Mouse (Mus musculus) embryo, embryonic 10.5 days (tissue): ENCODE measurements around the gene Hist2h2be.
"Not testable (repeated sequence)": the region's sequence is repeated elsewhere in the genome, so short reads cannot be mapped to it uniquely, and the experiment has no call there.

ENCODE experiments used
- DNase-seq: peaks from one replicate; pipeline ENCODE4 v3.0.0-alpha.2; 2015; ENCODE audit warnings: low spot score

Gene Hist2h2be

DNA sequence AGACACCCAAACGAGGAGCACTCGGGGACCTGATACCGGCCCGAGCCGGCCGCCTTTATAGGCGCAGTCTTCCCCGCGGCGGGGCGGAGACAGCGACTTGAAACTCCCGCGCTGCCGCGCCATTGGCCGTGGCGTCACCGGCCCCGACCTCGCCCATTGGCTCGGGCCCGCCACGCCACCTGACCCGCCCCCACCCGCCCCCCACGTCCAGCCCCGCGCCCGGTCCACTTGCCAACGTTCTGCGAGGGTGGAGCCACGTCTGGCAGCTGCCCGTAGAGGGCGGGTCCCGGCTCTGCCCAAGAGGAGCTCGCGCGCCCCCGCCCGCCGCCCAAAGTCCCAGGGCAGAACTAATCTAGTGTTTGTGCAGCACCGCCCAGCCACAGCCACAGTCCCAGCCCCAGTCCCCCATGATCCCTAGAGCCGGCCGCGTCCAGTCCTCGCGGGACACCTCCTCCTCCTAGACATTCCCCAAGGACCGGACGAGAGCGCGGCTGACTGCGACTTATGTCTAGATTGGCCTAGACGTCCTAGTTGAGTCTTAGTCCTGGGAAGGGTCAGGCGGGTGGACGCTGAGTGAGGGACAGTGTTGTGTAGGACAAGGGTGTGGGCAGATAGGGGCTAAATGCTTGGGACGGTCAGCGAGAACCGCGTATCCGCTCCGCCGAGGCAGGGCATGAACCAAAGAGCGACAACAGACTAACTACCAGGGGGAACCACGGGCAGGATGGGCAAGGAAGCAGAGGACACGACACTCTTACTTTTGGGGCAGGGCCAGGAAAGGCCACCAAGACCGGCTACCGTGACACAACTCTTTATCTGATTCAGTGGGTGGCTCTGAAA lies 18.3 kb downstream of the Hist2h2be start, which contains the start of gene Hist2h3c2:
TSS of gene Hist2h3c2 (minus strand) at position 174 of the 840 bp plus-strand sequence.
- DNase-seq, result not testable (repeated sequence)

DNA sequence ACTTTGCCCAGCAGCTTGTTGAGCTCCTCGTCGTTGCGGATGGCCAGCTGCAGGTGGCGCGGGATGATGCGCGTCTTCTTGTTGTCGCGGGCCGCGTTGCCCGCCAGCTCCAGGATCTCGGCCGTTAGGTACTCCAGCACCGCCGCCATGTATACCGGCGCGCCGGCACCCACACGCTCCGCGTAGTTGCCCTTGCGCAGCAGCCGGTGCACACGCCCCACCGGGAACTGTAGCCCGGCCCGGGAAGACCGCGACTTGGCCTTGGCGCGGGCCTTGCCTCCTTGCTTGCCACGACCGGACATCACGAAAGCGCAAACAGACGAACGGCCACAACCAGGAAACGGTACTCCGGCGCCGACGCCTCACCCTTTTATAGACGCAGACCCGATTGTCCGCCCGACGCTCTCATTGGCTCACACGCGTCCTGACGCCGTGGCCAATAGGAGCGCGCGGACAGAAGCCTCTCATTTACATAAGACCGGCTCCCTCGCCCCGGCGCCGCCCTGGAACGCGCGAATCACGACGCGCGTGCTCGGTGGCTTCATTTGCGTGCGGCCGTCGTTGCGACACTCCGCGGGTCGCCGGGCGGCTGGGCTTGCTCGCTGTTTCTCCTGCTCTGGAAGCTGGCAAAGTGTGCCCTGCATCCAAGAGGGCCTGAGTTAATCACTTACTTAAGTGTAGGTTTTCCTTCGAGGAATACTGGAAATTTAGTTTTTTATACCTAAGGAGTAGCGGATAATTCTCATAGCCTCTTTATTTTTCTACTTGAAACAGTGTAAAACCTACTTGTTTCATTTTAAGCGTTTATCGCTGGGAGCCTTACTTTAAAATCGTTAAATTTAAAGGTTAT lies 19.3 kb downstream of the Hist2h2be start, which contains the start of gene Hist2h2aa2:
TSS of gene Hist2h2aa2 (minus strand) at position 328 of the 850 bp plus-strand sequence.
- DNase-seq, result peak; percentile 76

DNA sequence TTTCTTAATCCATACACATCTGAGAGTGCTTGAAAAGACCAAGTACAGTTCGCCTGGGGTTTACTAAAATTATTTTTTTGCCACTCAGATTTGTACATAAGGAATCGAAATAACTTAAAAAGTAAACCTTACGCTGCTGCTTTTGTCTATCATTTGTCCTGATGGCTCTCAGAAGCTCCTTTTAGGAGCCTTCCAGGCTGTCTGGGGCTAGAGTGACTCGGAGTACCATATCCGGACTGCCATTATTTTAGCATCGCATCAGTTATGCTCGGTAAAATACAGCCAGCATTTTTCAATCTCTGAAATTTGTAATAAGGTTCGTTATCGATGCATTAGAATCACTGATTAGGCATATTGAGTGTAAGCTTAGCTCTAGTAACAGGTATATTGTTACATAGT lies 19.9 kb downstream of the Hist2h2be start:
- DNase-seq, result no peak

DNA sequence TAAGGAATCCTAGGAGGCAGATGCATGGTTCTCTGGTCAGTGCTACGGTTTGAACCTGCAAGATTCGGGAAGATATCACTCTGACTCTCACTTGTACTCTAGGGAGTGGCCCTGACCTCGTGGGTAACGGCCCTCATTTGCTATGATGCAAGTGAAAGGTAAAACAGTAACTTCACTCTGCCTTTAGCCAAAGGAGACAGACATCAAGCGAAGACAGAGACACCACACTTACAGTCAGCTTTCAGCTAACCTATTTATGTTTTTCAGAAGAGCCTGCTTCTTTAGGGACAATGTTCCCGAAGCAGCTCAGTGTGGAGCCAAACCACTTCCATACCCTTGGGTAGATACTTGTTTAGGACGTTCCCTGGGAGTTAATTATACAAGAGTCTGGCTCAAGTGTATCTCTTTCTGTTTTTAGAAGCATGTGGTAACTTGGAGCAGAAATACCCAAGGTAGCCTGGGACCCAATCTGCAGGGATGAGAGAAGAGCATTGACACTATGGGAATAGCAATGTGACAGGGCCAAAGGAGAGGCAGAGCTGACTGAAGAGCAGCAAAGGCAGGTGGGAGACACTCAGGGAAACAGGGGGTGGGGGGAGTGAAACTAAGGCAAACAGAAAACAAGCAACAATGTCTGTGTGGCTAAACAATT lies 23.1 kb downstream of the Hist2h2be start:
- DNase-seq, result no peak

DNA sequence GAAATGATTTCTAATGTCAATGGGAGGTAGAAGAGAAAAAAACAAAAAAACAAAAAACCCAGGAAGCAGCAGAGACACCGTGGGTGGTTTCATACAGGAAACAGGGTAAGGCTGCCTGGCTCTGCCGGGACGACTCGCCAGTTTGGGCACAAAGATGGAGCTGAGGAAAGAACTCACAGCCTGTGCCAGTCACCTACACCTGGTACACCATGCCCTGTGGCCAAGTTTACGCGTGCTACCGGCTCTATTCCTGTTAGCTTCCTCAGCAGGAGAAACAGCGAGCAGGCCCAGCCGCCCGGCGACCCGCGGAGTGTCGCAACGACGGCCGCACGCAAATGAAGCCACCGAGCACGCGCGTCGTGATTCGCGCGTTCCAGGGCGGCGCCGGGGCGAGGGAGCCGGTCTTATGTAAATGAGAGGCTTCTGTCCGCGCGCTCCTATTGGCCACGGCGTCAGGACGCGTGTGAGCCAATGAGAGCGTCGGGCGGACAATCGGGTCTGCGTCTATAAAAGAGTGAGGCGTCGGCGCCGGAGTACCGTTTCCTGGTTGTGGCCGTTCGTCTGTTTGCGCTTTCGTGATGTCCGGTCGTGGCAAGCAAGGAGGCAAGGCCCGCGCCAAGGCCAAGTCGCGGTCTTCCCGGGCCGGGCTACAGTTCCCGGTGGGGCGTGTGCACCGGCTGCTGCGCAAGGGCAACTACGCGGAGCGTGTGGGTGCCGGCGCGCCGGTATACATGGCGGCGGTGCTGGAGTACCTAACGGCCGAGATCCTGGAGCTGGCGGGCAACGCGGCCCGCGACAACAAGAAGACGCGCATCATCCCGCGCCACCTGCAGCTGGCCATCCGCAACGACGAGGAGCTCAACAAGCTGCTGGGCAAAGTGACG lies 24.3 kb downstream of the Hist2h2be start, which contains the start of gene Hist2h2aa1:
TSS of gene Hist2h2aa1 (plus strand) at position 495 of the 884 bp plus-strand sequence.
- DNase-seq, result peak; percentile 75

DNA sequence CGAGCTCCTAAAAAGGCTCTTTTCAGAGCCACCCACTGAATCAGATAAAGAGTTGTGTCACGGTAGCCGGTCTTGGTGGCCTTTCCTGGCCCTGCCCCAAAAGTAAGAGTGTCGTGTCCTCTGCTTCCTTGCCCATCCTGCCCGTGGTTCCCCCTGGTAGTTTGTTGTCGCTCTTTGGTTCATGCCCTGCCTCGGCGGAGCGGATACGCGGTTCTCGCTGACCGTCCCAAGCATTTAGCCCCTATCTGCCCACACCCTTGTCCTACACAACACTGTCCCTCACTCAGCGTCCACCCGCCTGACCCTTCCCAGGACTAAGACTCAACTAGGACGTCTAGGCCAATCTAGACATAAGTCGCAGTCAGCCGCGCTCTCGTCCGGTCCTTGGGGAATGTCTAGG lies 25.1 kb downstream of the Hist2h2be start:
- DNase-seq, result not testable (repeated sequence)

DNA sequence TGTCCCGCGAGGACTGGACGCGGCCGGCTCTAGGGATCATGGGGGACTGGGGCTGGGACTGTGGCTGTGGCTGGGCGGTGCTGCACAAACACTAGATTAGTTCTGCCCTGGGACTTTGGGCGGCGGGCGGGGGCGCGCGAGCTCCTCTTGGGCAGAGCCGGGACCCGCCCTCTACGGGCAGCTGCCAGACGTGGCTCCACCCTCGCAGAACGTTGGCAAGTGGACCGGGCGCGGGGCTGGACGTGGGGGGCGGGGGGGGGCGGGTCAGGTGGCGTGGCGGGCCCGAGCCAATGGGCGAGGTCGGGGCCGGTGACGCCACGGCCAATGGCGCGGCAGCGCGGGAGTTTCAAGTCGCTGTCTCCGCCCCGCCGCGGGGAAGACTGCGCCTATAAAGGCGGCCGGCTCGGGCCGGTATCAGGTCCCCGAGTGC lies 25.5 kb downstream of the Hist2h2be start, which contains the start of gene Hist2h3c1:
TSS of gene Hist2h3c1 (plus strand) at position 259 of the 430 bp plus-strand sequence.
- not testable (repeated sequence) for DNase-seq

DNA sequence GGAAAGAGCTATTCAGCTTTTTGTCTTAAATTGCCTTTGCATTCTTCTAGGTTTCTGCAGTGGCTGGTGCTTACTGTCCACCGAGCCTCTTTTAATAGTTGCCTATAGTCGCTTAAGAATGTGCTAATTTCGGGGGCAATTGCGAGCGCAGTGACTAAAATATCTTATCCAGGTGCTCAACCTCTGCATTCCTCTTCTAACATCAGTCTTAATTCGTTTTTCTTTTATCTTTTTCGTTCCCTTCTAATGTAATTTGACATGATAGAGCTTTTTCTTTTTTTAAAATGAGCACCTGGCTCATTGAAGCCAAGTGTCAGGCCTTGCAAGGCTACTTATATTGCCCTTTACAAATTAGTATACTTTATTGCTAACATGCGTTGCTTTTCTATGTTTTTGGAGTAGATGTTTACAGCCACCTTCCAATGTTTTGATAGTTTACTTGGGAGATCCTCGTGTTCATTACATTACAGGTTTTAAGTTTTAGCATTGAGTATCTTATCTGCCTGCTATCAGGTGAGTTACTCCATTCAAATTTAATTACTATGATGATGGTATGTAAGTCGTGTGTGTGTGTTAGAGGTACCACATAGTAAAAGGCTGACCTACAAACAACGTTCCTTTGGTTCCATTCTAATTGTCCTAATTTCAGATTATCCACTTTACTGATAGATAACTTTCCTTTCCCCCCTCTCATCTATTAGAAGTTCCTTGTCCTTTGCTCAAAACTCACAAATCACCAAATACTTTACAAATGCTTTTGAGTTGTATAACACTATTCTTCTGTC lies 26.6 kb downstream of the Hist2h2be start:
- peak; percentile 68 for DNase-seq

DNA sequence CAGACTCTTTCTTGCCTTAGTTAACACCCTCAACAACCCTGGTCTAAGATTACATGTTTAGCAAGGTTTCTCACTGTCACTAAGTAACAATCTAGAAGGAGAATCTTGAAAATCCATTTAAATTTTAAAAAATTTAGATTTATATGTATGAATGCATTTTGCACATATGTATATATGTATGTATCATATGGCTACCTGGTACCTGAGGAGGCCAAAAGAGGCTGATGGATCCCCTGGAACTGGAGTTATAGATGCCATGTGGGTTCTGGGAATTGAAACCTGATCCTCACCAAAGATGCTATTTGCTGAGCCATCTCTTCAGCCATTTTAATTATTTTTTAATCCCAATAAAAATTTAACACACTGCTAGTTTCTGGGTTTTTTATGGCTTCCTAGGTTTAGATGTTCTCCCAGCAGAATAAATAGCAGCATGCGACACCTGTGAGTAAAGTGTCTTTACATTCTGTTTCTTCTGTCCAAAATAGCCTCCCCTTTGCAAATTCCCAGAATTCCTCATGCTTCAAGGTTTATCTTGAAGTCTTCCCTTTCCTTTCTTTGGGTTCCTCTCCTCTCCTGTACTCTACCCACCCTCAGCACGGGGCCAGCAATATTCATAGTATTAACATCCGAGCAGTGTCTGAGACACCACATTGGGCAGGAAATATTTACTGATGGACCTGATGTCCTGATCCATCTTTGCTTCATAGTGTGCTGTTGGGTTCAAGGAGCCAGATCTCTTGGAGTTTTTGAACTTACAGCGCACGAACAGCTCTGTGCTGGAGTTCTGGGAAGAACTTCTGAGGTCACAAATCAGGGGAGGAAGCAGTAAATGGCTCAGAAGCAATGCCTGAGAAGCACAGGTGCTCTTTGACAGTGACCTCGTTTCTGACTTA lies 27.5 kb downstream of the Hist2h2be start:
- DNase-seq, result no peak

DNA sequence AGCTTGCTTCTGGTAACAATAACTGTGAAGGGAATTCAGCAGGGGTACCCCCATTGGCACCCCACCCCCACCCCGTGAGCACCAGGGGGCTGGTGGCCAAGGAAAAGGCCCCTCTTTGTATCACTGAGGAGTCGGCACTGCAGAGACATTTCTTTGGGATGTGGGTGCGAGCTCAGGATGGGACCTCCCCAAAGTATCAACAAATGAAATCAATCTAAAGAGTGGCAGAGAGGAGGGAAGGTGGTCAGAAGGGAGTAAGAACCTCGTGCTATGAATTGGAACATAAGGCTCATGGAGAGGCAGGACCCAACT lies 28.1 kb downstream of the Hist2h2be start:
- DNase-seq, result peak; percentile 15

DNA sequence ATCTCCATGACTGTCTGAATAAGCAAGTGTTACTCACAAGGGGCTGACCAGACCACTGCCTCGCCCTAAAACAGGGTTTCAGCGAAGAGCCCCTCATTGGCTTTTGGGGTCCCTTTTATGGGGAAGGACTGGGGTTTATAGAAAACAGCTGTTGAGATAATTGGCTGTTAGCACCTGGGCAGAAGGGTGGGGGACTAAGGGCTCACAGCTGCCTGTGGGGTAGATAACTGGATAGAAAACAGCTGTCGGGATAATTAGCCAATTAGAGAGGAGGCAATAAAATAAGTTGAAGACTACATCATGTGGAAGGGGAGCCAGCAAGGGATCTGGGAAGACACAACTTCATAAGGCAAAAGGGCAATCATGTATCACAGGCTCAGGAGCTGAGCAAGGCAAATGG lies 30.0 kb downstream of the Hist2h2be start:
- DNase-seq, result peak; percentile 30

DNA sequence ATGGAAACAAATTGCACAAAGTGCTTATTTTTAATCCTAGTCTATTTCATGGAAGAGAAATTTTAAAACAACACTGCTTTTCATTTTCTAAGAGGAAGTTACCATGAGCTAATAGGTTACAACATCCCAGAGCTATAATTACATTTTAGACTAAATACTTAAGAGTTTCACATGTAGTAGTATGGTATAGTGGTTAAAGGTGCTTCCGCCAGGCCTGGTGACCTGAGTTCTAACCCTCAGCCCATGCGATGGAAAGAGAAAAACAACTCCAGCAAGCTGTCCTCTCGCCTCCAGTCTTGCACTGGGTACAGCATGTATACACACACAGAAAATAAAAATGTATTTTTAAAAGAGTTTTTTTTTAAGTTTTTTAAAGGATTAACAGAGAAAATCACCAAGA lies 30.9 kb downstream of the Hist2h2be start:
- no peak for DNase-seq

DNA sequence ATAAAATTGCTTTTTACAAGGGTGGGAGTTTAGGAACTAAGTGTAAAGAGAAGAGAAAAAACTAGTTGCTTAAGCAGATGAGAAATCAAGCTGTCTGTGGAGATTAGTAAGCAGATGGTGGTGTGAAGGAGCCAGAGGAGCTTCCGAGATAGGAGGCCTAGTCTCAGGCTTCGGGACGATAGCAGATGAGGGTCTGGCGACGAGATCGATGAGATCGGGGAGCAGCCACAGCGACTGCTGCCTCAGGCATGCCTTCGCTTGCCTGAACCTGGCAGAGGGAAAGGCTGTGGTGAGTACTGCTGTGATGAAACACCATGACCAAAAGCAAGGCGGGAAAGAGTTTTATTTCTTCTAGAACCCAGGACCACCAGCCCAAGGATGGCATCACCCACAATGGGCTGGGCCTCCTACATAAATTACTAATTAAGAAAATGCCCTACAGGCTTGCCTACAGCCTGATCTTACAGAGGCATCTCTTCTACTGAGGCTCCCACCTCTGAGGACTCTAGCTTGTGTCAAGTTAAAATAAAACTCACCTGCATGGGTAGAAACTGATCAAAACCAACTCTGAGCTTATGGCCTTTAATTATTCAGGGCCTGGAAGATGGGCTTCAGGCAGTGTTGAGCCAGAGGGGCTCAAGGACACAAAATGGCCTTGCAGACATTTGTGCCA lies 33.9 kb downstream of the Hist2h2be start:
- DNase-seq, result peak; percentile 66

DNA sequence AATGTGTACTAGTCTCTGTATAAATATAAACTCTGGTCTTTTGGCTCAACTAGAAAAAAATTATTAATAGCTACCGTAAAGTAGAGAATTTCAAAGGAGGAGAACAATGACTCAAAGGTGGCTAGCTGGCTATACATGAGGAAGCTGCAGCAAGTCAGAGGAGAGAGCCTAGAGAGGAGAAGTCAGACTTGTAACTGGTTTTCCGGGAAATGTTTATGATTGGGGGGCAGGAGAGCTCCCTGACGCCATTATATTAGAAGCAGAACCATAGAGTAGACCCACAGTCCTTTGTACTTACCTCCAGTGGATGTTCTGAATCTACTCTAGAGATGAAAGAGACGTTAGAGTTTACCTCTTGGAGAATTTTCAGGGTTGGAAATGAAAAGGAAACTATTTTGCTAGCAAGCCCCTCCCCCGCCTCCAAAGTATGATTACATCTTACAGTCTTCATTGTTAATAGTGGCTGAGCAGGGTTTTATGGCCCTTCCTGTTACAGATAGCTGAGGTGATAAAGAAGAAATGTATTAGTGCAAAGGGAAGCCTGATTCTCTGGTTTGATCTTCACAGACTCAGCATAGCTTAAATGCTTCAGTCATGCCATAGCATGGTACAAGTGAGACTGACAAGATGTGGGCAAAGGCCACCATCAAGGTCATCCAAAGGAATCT lies 35.1 kb downstream of the Hist2h2be start:
- no peak for DNase-seq

DNA sequence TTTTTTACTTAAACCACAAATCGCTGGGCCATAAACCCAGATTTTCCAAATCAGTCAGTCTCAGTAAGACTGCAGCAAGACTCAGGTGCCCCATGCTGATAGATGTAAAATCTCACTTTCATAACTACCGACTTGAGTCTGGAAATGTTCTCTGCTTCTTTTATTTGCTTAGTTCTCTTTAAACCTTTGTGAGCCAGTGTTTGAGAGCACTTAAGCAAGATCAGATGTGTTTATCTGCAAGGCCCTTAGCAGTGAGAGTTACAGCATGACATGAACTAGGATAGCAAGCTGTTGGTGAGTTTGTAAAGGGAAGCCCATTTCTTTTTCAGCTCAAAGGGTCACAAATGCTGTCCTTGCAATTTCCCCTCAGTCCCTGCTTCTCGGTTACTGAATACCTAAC lies 36.3 kb downstream of the Hist2h2be start:
- no peak for DNase-seq

DNA sequence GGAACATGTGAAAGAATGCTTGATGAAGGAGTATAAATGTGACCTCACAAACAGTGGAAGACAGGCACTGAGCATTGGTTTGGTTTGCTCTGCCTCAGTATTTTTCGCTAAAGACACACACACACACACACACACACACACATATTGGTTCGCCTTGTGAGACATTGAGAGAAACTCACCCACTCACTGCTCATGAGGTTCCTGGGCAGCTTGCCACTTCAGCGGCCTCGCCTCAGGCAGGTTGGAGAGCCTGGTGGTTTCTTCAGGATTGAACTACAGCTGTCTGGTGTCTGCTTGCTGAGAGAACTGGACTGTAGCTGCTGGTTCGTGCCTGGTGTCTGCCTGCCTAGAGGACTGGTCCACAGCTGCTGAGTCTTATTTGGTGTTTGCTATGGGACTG lies 39.3 kb downstream of the Hist2h2be start:
- DNase-seq, result no peak

DNA sequence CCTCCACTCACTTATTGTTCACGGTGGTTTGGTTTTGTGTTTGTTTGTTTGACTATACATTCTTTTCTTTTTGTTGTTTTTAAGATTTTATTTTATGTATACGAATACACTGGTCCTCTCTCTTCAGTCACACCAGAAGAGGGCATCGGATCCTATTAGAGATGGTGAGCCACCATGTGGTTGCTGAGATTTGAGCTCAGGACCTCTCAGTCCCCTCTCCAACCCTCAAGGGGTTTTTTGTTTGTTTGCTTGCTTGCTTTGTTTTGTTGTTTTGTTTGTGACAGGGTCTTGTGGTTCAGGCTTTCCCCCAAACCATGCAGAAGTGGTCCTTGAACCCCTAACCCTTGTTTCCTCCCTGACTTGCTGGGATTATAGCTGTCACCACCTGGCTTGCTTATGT lies 40.7 kb downstream of the Hist2h2be start:
- no peak for DNase-seq

DNA sequence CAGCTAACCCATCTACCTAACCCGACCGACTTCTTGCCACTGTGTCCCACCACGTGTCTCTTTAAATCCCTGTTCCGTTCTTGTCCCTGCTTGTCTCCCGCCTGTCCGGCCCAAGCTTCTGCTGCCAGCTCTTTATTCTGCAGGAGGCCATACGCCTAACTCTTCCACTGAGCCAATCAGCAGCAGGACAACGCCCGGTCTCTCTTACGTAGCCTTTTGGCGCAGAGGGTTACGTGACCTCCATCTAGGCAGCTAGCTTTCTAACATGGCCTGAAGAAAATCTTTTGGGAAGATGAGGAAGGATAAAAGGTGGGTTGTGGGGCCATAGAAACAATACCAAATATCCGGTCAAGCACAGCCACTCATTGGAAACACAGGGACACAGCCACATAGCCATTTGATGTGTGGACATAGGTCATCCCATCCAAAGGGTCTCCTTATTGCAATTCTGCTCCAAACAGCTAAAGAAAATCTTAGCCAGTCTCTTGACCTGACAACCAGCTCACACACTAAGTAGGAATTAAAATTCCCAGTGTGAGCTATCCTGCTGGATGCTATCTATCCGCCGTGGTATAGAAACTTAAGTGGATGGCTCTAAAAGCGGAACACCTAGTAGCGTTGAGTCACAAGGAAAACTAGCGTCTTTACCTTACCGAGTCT lies 41.4 kb downstream of the Hist2h2be start:
- peak; percentile 91 for DNase-seq
